Mouse (Mus musculus): ENCODE data around the gene Gm20388.

- TF ChIP-seq CTCF (IDR thresholded peaks at IDR 0.05; ENCODE audit: borderline replicate concordance, extremely low read depth, insufficient read depth, insufficient read length) = no peak
- TF ChIP-seq POLR2A (IDR thresholded peaks at IDR 0.05; ENCODE audit: borderline replicate concordance, extremely low read depth, insufficient read depth, insufficient read length, poor library complexity, severe bottlenecking) = no peak
These were observed 3933.7 kb downstream of the Gm20388 start for GRCm38 (mm10) chr8:123844341-123844740.

Measured in brain, embryonic 14.5 days (tissue).